Mouse (Mus musculus) kidney, embryonic 14.5 days (tissue): Measurements from ENCODE around the gene Tsfm. TPM values are rescaled to one million over a fixed set of nuclear protein-coding genes. Genes with fewer than 3 reads are reported as not detected.

Experiments
- ATAC-seq: fragments of 200-750 bp; cut with Nextera tagmentation; 2 replicates; pipeline ENCODE4 v1.8.0; 2017; ENCODE audit warnings: moderate number of reproducible peaks, mild to moderate bottlenecking, moderate TSS enrichment, moderate library complexity; ENCODE audit not compliant: low FRiP score, low TSS enrichment
- H3K27ac ChIP-seq: fragments of 300-500 bp; sonication (generic); 2 replicates; pipeline ENCODE4 v1.5.1; 2014; ENCODE audit warnings: low read depth, mild to moderate bottlenecking, low read length, moderate library complexity, mixed read lengths
- H3K27me3 ChIP-seq: fragments of 300-500 bp; sonication (generic); 2 replicates; pipeline ENCODE4 v1.6.1; 2014; ENCODE audit warnings: mild to moderate bottlenecking, low read length; ENCODE audit not compliant: control insufficient read depth, insufficient read depth
- H3K36me3 ChIP-seq: fragments of 300-500 bp; sonication (generic); 2 replicates; pipeline ENCODE4 v1.6.1; 2014; ENCODE audit warnings: low read length, mixed read lengths; ENCODE audit not compliant: control insufficient read depth, insufficient read depth
- H3K4me1 ChIP-seq: fragments of 300-500 bp; sonication (generic); 2 replicates; pipeline ENCODE4 v1.6.1; 2014; ENCODE audit warnings: low read length, mixed read lengths; ENCODE audit not compliant: control insufficient read depth, insufficient read depth
- H3K4me2 ChIP-seq: fragments of 300-500 bp; sonication (generic); replicated peaks from 2 replicates; pipeline ENCODE4 v1.6.1; 2014; ENCODE audit warnings: low read depth, mild to moderate bottlenecking, low read length
- H3K4me3 ChIP-seq: fragments of 300-500 bp; sonication (generic); 2 replicates; pipeline ENCODE4 v1.5.1; 2014; ENCODE audit warnings: mild to moderate bottlenecking, low read length
- H3K9ac ChIP-seq: fragments of 300-500 bp; sonication (generic); 2 replicates; pipeline ENCODE4 v1.6.1; 2014; ENCODE audit warnings: low read depth, mild to moderate bottlenecking, low read length, moderate library complexity
- H3K9me3 ChIP-seq: fragments of 300-500 bp; sonication (generic); 2 replicates; pipeline ENCODE4 v1.6.1; 2016; ENCODE audit warnings: low read length; ENCODE audit not compliant: control insufficient read depth
- WGBS: fragments of 180-500 bp; shearing (Covaris S2); extraction: QIAGEN DNeasy Blood & Tissue Kit; methylation state at CpG from one replicate; pipeline ENCODE4 v1.1.7; 2014; 5-methylcytosine and 5-hydroxymethylcytosine counted together
- microRNA counts: library from miRNA; unstranded; fragments of <30 nt; microRNA quantifications from one replicate; lab custom pipeline; 2017
- microRNA-seq: library from miRNA; unstranded; fragments of <30 nt; microRNA quantifications from one replicate; pipeline ENCODE4, GENCODE M21; 2016
- polyA plus RNA-seq: library from polyadenylated mRNA; unstranded; fragments of >200 nt; fragmentation: Nextera tagmentation; extraction: Ambion mirVana; gene quantifications from 2 replicates; pipeline ENCODE4 v1.2.1, GENCODE M21; 2014

Gene Tsfm
- polyA plus RNA-seq, 1 experiment from 2014 or later, result 90.5 TPM

DNA sequence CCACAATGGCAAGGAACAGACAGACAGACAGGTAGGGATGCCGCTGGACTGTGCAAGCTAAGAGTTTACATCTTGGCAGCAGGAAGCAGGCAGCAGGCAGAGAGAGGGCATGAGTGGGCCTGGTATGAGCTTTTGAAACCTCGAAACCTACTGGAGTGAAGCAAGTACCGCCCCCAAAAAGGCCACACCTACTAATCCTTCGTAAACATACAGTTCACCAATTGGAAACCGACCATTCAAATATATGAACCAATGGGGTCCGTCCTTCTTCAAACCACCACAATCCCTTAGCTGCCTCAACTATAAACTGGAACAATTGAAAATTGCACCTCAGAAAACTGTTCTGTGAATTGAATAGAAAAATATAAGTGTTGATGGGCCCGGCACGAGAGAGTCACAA, 66.8 kb downstream of the Tsfm start:
- H3K27me3 ChIP-seq, result no peaks in the 10 kb centered on the region
- no peaks in the 10 kb centered on the region for H3K36me3 ChIP-seq
- no peak for ATAC-seq
- peaks cover 24% of the 10 kb centered on the region for H3K4me1 ChIP-seq
- H3K4me3 ChIP-seq, result no peak overlapping the region
- H3K9me3 ChIP-seq, result no peaks in the 10 kb centered on the region
- peak overlapping the region; percentile 91; the same call in 1 of the 2 replicates for H3K27ac ChIP-seq
- no peak overlapping the region for H3K9ac ChIP-seq
- no peak overlapping the region for H3K4me2 ChIP-seq
- 85% methylated on average over 8 of the region's 8 CpGs for WGBS

DNA sequence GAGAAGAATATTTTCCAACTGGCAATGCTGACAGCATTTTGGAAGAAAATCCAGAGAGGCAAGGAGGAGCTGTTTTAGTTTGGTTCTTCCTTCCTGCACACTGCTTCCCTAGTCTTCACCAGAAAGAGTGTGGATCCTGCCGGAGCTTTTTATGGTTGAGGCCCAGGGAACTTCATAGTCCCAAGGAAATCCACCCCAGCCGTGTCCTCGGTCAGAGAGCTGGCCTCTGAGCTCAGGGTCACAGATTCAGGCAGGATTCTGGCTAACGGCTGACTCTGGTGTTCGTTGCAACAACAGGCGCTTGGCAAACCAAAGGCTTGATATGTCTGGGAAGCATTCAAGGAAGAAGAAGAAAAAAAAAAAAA, 67.7 kb downstream of the Tsfm start:
- ATAC-seq, result no peak
- Histone ChIP-seq H3K4me3 (no peak overlapping the region), H3K27me3 (no peaks in the 10 kb centered on the region), H3K36me3 (no peaks in the 10 kb centered on the region), H3K4me2 (no peak overlapping the region), H3K9me3 (no peaks in the 10 kb centered on the region), H3K27ac (peak overlapping the region; percentile 91), H3K9ac (no peak overlapping the region), H3K4me1 (peaks cover 24% of the 10 kb centered on the region)
- 12% methylated on average over 6 of the region's 6 CpGs for WGBS

DNA sequence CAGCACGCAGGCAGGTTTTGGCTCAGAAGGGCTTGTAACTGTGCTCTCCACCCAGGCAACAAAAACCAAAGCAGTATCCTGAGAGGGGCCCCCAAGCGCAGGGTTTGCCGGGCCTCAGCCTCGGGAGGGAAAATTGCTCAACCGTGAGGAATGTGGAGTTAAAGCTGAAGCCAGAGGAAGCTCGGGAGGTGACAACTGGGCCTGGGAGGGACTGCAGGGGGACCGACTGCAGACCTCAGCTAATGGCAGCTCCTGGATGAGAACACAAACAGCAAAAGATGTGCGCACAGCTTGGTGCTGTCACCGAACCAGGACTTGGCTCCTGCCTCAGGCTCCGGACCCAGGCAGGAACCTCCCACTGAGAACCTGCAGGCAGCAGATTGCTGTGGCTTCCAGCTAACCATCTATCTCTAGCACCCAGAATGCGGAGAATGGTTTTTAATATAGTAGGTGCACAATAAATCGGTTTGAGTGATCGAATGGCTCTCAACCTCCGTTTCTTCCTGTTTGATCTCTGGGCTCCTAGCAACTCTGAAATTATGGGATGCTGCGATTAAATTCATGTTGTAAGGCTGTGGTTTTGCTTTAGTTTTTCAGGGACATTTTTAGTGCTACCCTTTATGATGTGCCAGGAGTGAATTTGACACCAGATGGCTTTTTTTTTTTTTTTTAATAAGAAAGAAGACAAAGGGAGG, 68.2 kb downstream of the Tsfm start:
- Histone ChIP-seq H3K9me3 (no peaks in the 10 kb centered on the region), H3K4me2 (peak overlapping the region; percentile 24), H3K9ac (peak overlapping the region; percentile 18; the same call in 1 of the 2 replicates), H3K36me3 (no peaks in the 10 kb centered on the region), H3K27me3 (no peaks in the 10 kb centered on the region), H3K27ac (peak overlapping the region; percentile 91), H3K4me1 (peaks cover 29% of the 10 kb centered on the region), H3K4me3 (no peak overlapping the region)
- ATAC-seq, result peak; percentile 82
- WGBS, result 21% methylated on average over 15 of the region's 15 CpGs

DNA sequence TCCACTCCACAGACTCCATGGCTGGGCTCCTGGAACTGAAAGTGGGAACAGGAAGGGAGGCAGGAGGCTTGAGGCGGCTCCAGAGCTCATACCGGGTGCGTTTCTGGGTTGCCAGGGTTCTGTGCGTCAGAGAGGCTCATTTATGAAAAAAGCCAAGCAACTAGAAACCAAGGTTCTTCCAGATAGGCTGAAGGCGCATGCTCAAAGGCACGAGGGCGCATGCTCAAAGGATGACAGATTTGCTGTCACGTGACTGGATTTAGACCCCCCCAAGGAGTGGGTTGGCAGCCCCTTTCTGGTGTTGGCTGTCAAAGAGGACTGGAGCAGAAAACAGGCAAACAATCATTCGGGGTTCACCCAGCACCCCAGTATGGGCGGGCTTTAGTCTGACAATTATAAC, 68.9 kb downstream of the Tsfm start:
- Histone ChIP-seq H3K27ac (peak overlapping the region; percentile 91), H3K4me3 (no peak overlapping the region), H3K9me3 (no peaks in the 10 kb centered on the region), H3K27me3 (no peaks in the 10 kb centered on the region), H3K4me2 (peak overlapping the region; percentile 24; the same call in 1 of the 2 replicates), H3K36me3 (no peaks in the 10 kb centered on the region), H3K4me1 (peaks cover 35% of the 10 kb centered on the region), H3K9ac (no peak overlapping the region)
- WGBS, result 57% methylated on average over 10 of the region's 10 CpGs
- peak; percentile 37 for ATAC-seq

MicroRNAs within 50 kb of the gene (microRNA counts, 519-probe panel; counts per million panel counts)
- 2,034 counts per million, percentile 5 among the panel's probes with 10 or more counts for microRNA mmu-miR-26a (lab: Ali Mortazavi, UCI)
- microRNA mmu-miR-546 (lab: Ali Mortazavi, UCI), result not detected

Small RNA genes lying within 50 kb of the gene (microRNA-seq; reads per million reads assigned to microRNA genes)
- gene Mir26a-2 (63.1 reads per million, percentile 47 among the genes with 10 or more reads in this experiment), gene Mir546 (1.3 reads per million)

Other genes with a start within 250 kb of the Tsfm start
- gene Atp23, start 129.5 kb downstream of the Tsfm start, polyA plus RNA-seq, result 22.7 and 26.8 TPM in 2 replicates
- gene Ctdsp2, start 52.1 kb downstream of the Tsfm start, polyA plus RNA-seq, result 81.1 and 112 TPM in 2 replicates
- gene Avil, start 30.1 kb downstream of the Tsfm start, polyA plus RNA-seq, result 0.19 and 0.20 TPM in 2 replicates
- 69.5 and 78.1 TPM in 2 replicates for gene Mettl1, start 10.6 kb upstream of the Tsfm start, polyA plus RNA-seq
- gene Eef1akmt3, start 10.7 kb upstream of the Tsfm start, polyA plus RNA-seq, result 0.39 and 0.89 TPM in 2 replicates
- gene Cyp27b1, start 17.4 kb upstream of the Tsfm start, polyA plus RNA-seq, result 0.36 and 0.41 TPM in 2 replicates
- gene March9, start 29.3 kb upstream of the Tsfm start, polyA plus RNA-seq, result 1.5 and 2.6 TPM in 2 replicates
- gene Cdk4, start 32.7 kb upstream of the Tsfm start, polyA plus RNA-seq, result 2,221 and 2,763 TPM in 2 replicates
- 106 and 153 TPM in 2 replicates for gene Tspan31, start 39.4 kb upstream of the Tsfm start, polyA plus RNA-seq
- 0.07 and 0.61 TPM in 2 replicates for gene Agap2, start 44.4 kb upstream of the Tsfm start, polyA plus RNA-seq
- 31.4 and 47.5 TPM in 2 replicates for gene Os9, start 90.3 kb upstream of the Tsfm start, polyA plus RNA-seq
- gene B4galnt1, start 134.4 kb upstream of the Tsfm start, polyA plus RNA-seq, result 6.2 and 8.7 TPM in 2 replicates
- 2.0 and 2.3 TPM in 2 replicates for gene Slc26a10, start 149.8 kb upstream of the Tsfm start, polyA plus RNA-seq
- 31.0 and 32.9 TPM in 2 replicates for gene Arhgef25, start 159.2 kb upstream of the Tsfm start, polyA plus RNA-seq
- gene Dtx3, start 164.9 kb upstream of the Tsfm start, polyA plus RNA-seq, result 107 and 117 TPM in 2 replicates
- 19.2 and 31.0 TPM in 2 replicates for gene Pip4k2c, start 180.7 kb upstream of the Tsfm start, polyA plus RNA-seq
- 0.37 and 0.57 TPM in 2 replicates for gene Kif5a, start 232.5 kb upstream of the Tsfm start, polyA plus RNA-seq
- 164 and 173 TPM in 2 replicates for gene Dctn2, start 235.5 kb upstream of the Tsfm start, polyA plus RNA-seq